ENCODE assay signal across 19 mouse cellular contexts in genomic region chr9:57947381-57948030, GRCm38 (mm10). TPM values are rescaled to one million over a fixed set of nuclear protein-coding genes. Genes with fewer than 3 reads are reported as not detected.
A peak's percentile ranks its signal among the peaks of the same experiment; 100 is the strongest.
DNase-seq lines count a peak whose midpoint lies in the region; ATAC-seq and TF ChIP-seq lines count a peak whose summit lies in the region.
"Had no signal": no experiment of that assay in that cellular context is flagged by ENCODE, and none has a peak within 500 bp of the region (broad histone marks: within the 10 kb centered on the region; RNA-seq: fewer than 3 reads in every experiment).

No protein-coding gene starts in this region.

- intact Hi-C loops in gastrocnemius, adult 2 months (cut with DNase I), result no loop called here
- intact Hi-C loops in left cerebral cortex, postnatal 4 days (cut with DNase I), result no loop called here
- intact Hi-C loops in left cerebral cortex, postnatal 10 days (cut with DNase I), result no loop called here

- 53% methylated on average over 7 of the region's 7 CpGs for WGBS in kidney, embryonic 14.5 days

- TF ChIP-seq CTCF in gastrocnemius, adult 2 months (IDR thresholded peaks at IDR 0.05), result no peak

- H3K4me1 ChIP-seq in kidney, embryonic 14.5 days (ENCODE audit: control insufficient read depth, insufficient read depth, low read length), result no peaks in the 10 kb centered on the region
- H3K4me1 ChIP-seq: liver, embryonic 15.5 days had no signal

- H3K27ac ChIP-seq in gastrocnemius, adult 2 months, result peak overlapping the region; percentile 90
- H3K27ac ChIP-seq in kidney, embryonic 14.5 days (ENCODE audit: low read depth, low read length), result no peak overlapping the region
- H3K27ac ChIP-seq: limb, embryonic 13.5 days; liver, embryonic 15.5 days; stomach, embryonic 15.5 days had no signal

- peak; percentile 51 for DNase-seq in gastrocnemius, adult 2 months
- no peak for DNase-seq in gastrocnemius, postnatal 4 days (ENCODE audit: low spot score in 2 of 2)
- DNase-seq in left cerebral cortex, postnatal 4 days, result peak; percentile 52
- no peak for DNase-seq in left cerebral cortex, postnatal 10 days (ENCODE audit: extremely low spot score in 1 of 2, low spot score in 2 of 2)
- peak; percentile 72 to 78 for DNase-seq in cerebellum, postnatal 14 days
- DNase-seq in adrenal gland, adult 2 months, result no peak
- DNase-seq in frontal cortex, postnatal 14 days (ENCODE audit: low spot score in 2 of 2), result no peak
- DNase-seq: kidney, adult 18-20 months; lung, postnatal 10 days; retina, postnatal 1 day had no signal

- no peak for ATAC-seq in kidney, embryonic 14.5 days (ENCODE audit: low FRiP score, low TSS enrichment)
- ATAC-seq: forebrain, embryonic 14.5 days; Patski had no signal

- peaks cover 14% of the 10 kb centered on the region for H3K27me3 ChIP-seq in kidney, embryonic 14.5 days (ENCODE audit: control insufficient read depth, insufficient read depth, low read length)
- H3K27me3 ChIP-seq: Patski had no signal

- H3K36me3 ChIP-seq in kidney, embryonic 14.5 days (ENCODE audit: control insufficient read depth, insufficient read depth, low read length), result no peaks in the 10 kb centered on the region
- H3K36me3 ChIP-seq: hindbrain, embryonic 10.5 days; limb, embryonic 13.5 days; liver, embryonic 15.5 days; stomach, embryonic 15.5 days had no signal

- H3K9me3 ChIP-seq in kidney, embryonic 14.5 days (ENCODE audit: control insufficient read depth, low read length), result no peaks in the 10 kb centered on the region
- H3K9me3 ChIP-seq: hindbrain, embryonic 10.5 days; limb, embryonic 13.5 days; liver, embryonic 15.5 days; stomach, embryonic 15.5 days had no signal

- no peak overlapping the region for H3K4me2 ChIP-seq in kidney, embryonic 14.5 days (replicated peaks; ENCODE audit: low read depth, low read length)
- H3K4me2 ChIP-seq: heart, embryonic 11.5 days; limb, embryonic 13.5 days; liver, embryonic 15.5 days; stomach, embryonic 15.5 days had no signal

- H3K4me3 ChIP-seq in gastrocnemius, adult 2 months, result peak overlapping the region; percentile 97
- H3K4me3 ChIP-seq in kidney, embryonic 14.5 days (ENCODE audit: low read length), result no peak overlapping the region
- H3K4me3 ChIP-seq: hindbrain, embryonic 10.5 days; limb, embryonic 13.5 days; liver, embryonic 15.5 days; stomach, embryonic 15.5 days had no signal

- no peak overlapping the region for H3K9ac ChIP-seq in kidney, embryonic 14.5 days (ENCODE audit: low read depth, low read length)
- H3K9ac ChIP-seq: limb, embryonic 13.5 days; liver, embryonic 15.5 days; stomach, embryonic 15.5 days had no signal

RNA-seq across cellular contexts. Expression of gene Sema7a, which starts 7.6 kb away (rescaled TPM):
- total RNA-seq in gastrocnemius, adult 2 months (2021), result 10 to 100 TPM in 1 of 2 experiments, 1 to 10 TPM in 1; 9.0 to 14.4 TPM
- total RNA-seq in gastrocnemius, postnatal 4 days (2021), result 10 to 100 TPM; 10.4 to 12.6 TPM
- 100 to 1,000 TPM; 128 to 151 TPM for total RNA-seq in left cerebral cortex, postnatal 4 days (2021)
- total RNA-seq in left cerebral cortex, postnatal 10 days (2021), result 100 to 1,000 TPM; 127 to 132 TPM
- polyA plus RNA-seq in kidney, embryonic 14.5 days (2014; fragmentation: Nextera tagmentation; extraction: Ambion mirVana), result 0.93 TPM in 2 replicates
- 10 to 100 TPM in 1 of 2 experiments, 1 to 10 TPM in 1; 8.2 to 17.0 TPM for total RNA-seq in adrenal gland, adult 2 months (2021)
- polyA plus RNA-seq in adrenal gland, adult 2 months (2012; rRNA removed), result 54.9 and 59.4 TPM in 2 replicates
- total RNA-seq: megakaryocyte-erythroid progenitor cell, adult 5-6 weeks had no signal
- polyA plus RNA-seq: liver, embryonic 15.5 days had no signal

RNA-seq across cellular contexts. Expression of gene Ubl7, which starts 36.7 kb away (rescaled TPM):
- 10 to 100 TPM; 81.3 to 82.1 TPM for total RNA-seq in gastrocnemius, adult 2 months (2021)
- 10 to 100 TPM; 47.4 to 51.5 TPM for total RNA-seq in gastrocnemius, postnatal 4 days (2021)
- 10 to 100 TPM; 94.0 to 97.2 TPM for total RNA-seq in left cerebral cortex, postnatal 4 days (2021)
- total RNA-seq in left cerebral cortex, postnatal 10 days (2021), result 100 to 1,000 TPM in 1 of 2 experiments, 10 to 100 TPM in 1; 98.2 to 107 TPM
- polyA plus RNA-seq in kidney, embryonic 14.5 days (2014; fragmentation: Nextera tagmentation; extraction: Ambion mirVana), result 106 and 108 TPM in 2 replicates
- total RNA-seq in adrenal gland, adult 2 months (2021), result 10 to 100 TPM; 73.9 to 81.5 TPM
- polyA plus RNA-seq in adrenal gland, adult 2 months (2012; rRNA removed), result 273 and 305 TPM in 2 replicates

RNA-seq across cellular contexts. Expression of gene Cyp11a1, which starts 58.7 kb away (rescaled TPM):
- under 1 TPM in 1 of 2 experiments, not detected in 1; 0.10 TPM for total RNA-seq in gastrocnemius, adult 2 months (2021)
- total RNA-seq in gastrocnemius, postnatal 4 days (2021), result 1 to 10 TPM; 5.4 TPM
- total RNA-seq in left cerebral cortex, postnatal 4 days (2021), result 1 to 10 TPM; 1.7 to 2.0 TPM
- total RNA-seq in left cerebral cortex, postnatal 10 days (2021), result 1 to 10 TPM; 2.4 to 3.4 TPM
- 0.47 and 0.87 TPM in 2 replicates for polyA plus RNA-seq in kidney, embryonic 14.5 days (2014; fragmentation: Nextera tagmentation; extraction: Ambion mirVana)
- total RNA-seq in adrenal gland, adult 2 months (2021), result 1,000 to 10,000 TPM; 6,621 to 7,422 TPM
- polyA plus RNA-seq in adrenal gland, adult 2 months (2012; rRNA removed), result 1,463 and 1,873 TPM in 2 replicates
- total RNA-seq: megakaryocyte-erythroid progenitor cell, adult 5-6 weeks had no signal
- polyA plus RNA-seq: heart, embryonic 11.5 days; hindbrain, embryonic 10.5 days had no signal

Comparison
In these comparisons a context has a peak if more than half of its experiments do, and no peak if none do; other contexts are left out.
1. DNase-seq: peak in gastrocnemius, adult 2 months (single experiment), left cerebral cortex, postnatal 4 days (single experiment) and cerebellum, postnatal 14 days (2 of 2); none in gastrocnemius, postnatal 4 days (0 of 2), left cerebral cortex, postnatal 10 days (0 of 2), adrenal gland, adult 2 months (single experiment) and frontal cortex, postnatal 14 days (0 of 2).
2. RNA of gene Sema7a, which starts 7.6 kb away (total RNA-seq): 128 to 151 TPM in left cerebral cortex, postnatal 4 days and 127 to 132 TPM in left cerebral cortex, postnatal 10 days; 8.2 to 17.0 TPM in adrenal gland, adult 2 months, 9.0 to 14.4 TPM in gastrocnemius, adult 2 months and 10.4 to 12.6 TPM in gastrocnemius, postnatal 4 days; every median in the first group is over 4 times any median in the second.
3. RNA of gene Cyp11a1, which starts 58.7 kb away (total RNA-seq): 6,621 to 7,422 TPM in adrenal gland, adult 2 months; 5.4 TPM in gastrocnemius, postnatal 4 days, 2.4 to 3.4 TPM in left cerebral cortex, postnatal 10 days, 1.7 to 2.0 TPM in left cerebral cortex, postnatal 4 days and 0.10 TPM in gastrocnemius, adult 2 months; every median in the first group is over 1,000 times any median in the second.